Mouse (Mus musculus) C2C12 (cell line): ENCODE measurements around the gene Ggn.

ENCODE experiments used
- CEBPB ChIP-seq: IDR thresholded peaks from one replicate; pipeline ENCODE4 v1.6.1; 2011; ENCODE audit warnings: low read depth, mild to moderate bottlenecking, control low read depth, moderate library complexity
- CTCF ChIP-seq: IDR thresholded peaks from one replicate; pipeline ENCODE4 v1.5.1; 2011; ENCODE audit not compliant: control insufficient read depth, insufficient read depth, insufficient read length
- FOSL1 ChIP-seq: IDR thresholded peaks from one replicate; pipeline ENCODE4 v1.8.0; 2011; ENCODE audit warnings: mild to moderate bottlenecking, low read length; ENCODE audit not compliant: poor library complexity, insufficient read depth, severe bottlenecking
- MYOD1 ChIP-seq: IDR thresholded peaks from one replicate; pipeline ENCODE4 v1.6.1; 2011; ENCODE audit warnings: low read depth; ENCODE audit not compliant: control insufficient read depth, insufficient read length
- USF1 ChIP-seq: IDR thresholded peaks from one replicate; pipeline ENCODE4 v1.6.1; 2011; ENCODE audit warnings: low read depth, mild to moderate bottlenecking, control low read depth, moderate library complexity

DNA sequence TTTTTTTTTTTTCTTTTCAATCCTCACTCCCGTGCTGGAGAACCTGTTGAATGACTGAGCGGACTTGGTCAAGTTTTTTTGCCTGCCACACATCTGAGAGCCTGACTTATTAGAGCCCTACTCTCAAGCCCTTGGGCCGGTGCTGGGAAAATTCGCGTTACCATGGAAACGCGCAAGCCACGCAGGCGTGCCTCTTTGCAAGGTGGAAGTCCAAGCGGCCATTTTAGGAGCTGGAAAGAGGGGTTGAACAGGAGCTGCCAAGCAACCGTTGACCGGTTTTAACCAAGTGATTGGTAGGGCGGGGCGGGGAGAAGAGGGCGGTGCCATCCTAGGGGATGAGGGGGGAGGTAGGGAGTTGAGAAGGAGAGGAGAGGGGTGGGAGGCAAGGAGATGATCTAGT, 44.8 kb downstream of the Ggn start:
- TF ChIP-seq CTCF, result no peak
- no peak for TF ChIP-seq MYOD1
- no peak for TF ChIP-seq CEBPB
- no peak for TF ChIP-seq FOSL1
- TF ChIP-seq USF1, result no peak
